Mouse (Mus musculus) midbrain, embryonic 10.5 days (tissue): ENCODE results near the gene Coasy. TPM values are rescaled to one million over a fixed set of nuclear protein-coding genes. Genes with fewer than 3 reads are reported as not detected.
"Not testable (repeated sequence)": the region's sequence is repeated elsewhere in the genome, so short reads cannot be mapped to it uniquely, and the experiment has no call there.

Experiments used
- DNase-seq: peaks from one replicate; pipeline ENCODE4 v3.0.0-alpha.2; 2017; ENCODE audit warnings: low spot score
- H3K27ac ChIP-seq: fragments of 300-500 bp; sonication (generic); replicated peaks from 2 replicates; pipeline ENCODE4 v1.5.1; 2016; ENCODE audit warnings: mild to moderate bottlenecking
- H3K27me3 ChIP-seq: fragments of 300-500 bp; sonication (generic); 2 replicates; pipeline ENCODE4 v1.6.1; 2016; ENCODE audit warnings: low read depth, mild to moderate bottlenecking; ENCODE audit not compliant: poor library complexity, severe bottlenecking
- H3K36me3 ChIP-seq: fragments of 300-500 bp; sonication (generic); 2 replicates; pipeline ENCODE4 v1.6.1; 2016; ENCODE audit warnings: mild to moderate bottlenecking, moderate library complexity
- H3K4me1 ChIP-seq: fragments of 300-500 bp; sonication (generic); 2 replicates; pipeline ENCODE4 v1.6.1; 2016
- H3K4me3 ChIP-seq: fragments of 300-500 bp; sonication (generic); 2 replicates; pipeline ENCODE4 v1.5.1; 2016; ENCODE audit warnings: mild to moderate bottlenecking, moderate library complexity
- H3K9me3 ChIP-seq: fragments of 300-500 bp; sonication (generic); replicated peaks from 2 replicates; pipeline ENCODE4 v1.6.1; 2016; ENCODE audit warnings: mild to moderate bottlenecking
- WGBS: fragments of 180-500 bp; shearing (Covaris S2); methylation state at CpG from one replicate; pipeline ENCODE4 v1.1.7; 2016; 5-methylcytosine and 5-hydroxymethylcytosine counted together
- polyA plus RNA-seq: library from polyadenylated mRNA; unstranded; fragments of >200 nt; fragmentation: Nextera tagmentation; extraction: Ambion mirVana; gene quantifications from 2 replicates; pipeline ENCODE4 v1.2.1, GENCODE M21; 2016

The Coasy gene
- polyA plus RNA-seq, 1 experiment from 2014 or later, result 57.5 TPM

DNA sequence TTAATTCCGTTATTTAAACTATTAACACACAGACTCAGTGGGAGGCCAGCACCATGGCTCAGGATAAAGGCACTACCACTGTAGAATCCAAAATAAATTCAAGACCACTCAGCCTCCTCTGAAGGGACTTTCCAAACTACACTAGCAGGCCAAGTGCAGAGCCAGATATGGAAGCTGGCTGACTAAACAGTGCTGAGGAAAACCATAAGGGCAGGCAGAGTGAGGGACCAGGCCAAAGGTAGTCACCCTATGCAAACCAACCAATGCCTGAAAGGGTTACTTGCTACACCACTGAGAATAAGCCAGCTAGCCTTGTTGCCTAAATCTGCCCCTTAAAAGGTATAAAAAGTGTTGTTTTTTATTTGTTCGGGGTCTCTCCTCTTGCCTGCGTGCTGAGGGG, 29.8 kb downstream of the Coasy start:
- Histone ChIP-seq H3K27ac (no peak overlapping the region), H3K4me3 (no peak overlapping the region), H3K27me3 (no peaks in the 10 kb centered on the region), H3K36me3 (peaks cover 25% of the 10 kb centered on the region), H3K4me1 (peaks cover 10% of the 10 kb centered on the region; the same call in 1 of the 2 replicates), H3K9me3 (no peaks in the 10 kb centered on the region)
- DNase-seq, result no peak
- WGBS, result 91% methylated on average over 3 of the region's 3 CpGs

DNA sequence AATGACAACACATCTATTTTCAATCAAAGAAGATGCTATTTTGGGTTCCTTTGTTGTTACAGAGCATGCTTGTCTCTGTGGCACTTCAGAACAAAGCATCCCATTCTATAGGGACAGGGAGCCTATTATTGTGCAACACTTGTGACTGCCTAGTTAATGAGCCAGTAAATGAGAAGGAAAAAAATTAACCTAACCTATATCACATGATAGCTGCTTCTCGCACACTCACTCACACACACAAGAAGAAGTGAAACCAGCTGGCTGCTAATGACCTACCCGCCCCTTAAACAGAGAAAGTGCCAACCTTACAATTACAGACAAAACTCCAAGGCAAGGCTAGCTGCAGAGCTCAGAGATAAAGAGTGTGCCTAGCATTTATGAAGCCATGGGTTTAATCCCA, 33.2 kb downstream of the Coasy start:
- Histone ChIP-seq H3K27me3 (no peaks in the 10 kb centered on the region), H3K4me3 (no peak overlapping the region), H3K4me1 (peaks cover 30% of the 10 kb centered on the region), H3K36me3 (peaks cover 28% of the 10 kb centered on the region), H3K9me3 (no peaks in the 10 kb centered on the region), H3K27ac (no peak overlapping the region)
- DNase-seq, result no peak
- 84% methylated on average over 2 of the region's 2 CpGs for WGBS

DNA sequence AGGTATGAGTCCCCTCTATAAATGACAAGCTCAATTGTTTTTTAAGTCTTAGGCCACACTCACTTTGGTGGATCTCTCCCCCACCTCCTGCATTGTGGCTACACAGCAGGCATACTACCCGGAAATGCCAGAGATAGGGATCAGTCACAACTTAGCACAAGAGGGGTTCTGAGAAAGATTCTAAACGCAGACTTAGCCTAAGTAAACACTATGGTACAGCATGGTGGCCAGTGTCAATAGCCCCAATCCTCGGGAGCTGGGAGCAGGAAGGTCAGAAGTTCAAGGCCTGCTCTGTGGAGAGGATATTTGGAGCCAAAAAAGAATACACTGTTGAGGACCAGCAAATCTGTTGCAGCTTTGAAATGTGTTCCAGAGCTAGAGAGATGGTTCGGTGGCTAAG, 35.7 kb downstream of the Coasy start:
- no peak overlapping the region for H3K27ac ChIP-seq
- peak overlapping the region; percentile 96 for H3K4me3 ChIP-seq
- no peak for DNase-seq
- WGBS, result 57% methylated on average over 4 of the region's 4 CpGs
- H3K4me1 ChIP-seq, result peaks cover 40% of the 10 kb centered on the region
- H3K36me3 ChIP-seq, result peaks cover 38% of the 10 kb centered on the region
- no peaks in the 10 kb centered on the region for H3K9me3 ChIP-seq
- H3K27me3 ChIP-seq, result no peaks in the 10 kb centered on the region

DNA sequence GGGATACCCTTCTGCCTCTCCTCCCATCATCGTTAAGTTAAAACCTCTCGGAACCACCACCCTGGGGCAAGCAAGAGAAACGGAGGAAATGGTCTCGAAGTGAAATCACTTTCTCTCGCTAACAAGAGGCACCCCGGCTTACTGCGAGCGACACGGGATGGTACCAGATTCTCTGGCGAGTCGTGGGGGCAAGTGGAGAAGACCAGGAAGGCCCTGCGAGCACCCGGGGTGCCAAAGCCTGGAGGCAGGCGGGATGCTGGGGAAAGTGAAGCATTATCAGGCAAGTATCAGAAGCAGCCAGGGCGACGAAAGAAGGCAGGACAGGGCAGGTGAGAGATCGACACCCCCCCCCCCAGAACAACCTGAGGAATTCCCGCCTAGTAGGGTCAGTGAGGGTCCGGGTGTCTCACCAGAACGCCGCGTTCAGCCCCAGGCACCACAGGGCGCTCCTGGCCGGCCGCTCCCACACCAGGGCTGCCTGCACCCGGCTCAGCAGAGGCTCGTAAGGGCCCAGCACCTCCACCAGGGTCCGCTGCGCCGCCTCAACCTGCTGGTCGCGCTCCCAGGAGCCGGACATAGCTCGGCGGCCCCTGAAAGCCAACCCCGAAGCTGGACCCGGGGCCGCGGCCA, 36.9 kb downstream of the Coasy start:
- no peak for DNase-seq
- 1% methylated on average over 39 of the region's 39 CpGs for WGBS
- Histone ChIP-seq H3K36me3 (peaks cover 43% of the 10 kb centered on the region), H3K4me3 (peak overlapping the region; percentile 96), H3K9me3 (no peaks in the 10 kb centered on the region), H3K27ac (peak overlapping the region; percentile 95), H3K4me1 (peaks cover 40% of the 10 kb centered on the region), H3K27me3 (no peaks in the 10 kb centered on the region)

DNA sequence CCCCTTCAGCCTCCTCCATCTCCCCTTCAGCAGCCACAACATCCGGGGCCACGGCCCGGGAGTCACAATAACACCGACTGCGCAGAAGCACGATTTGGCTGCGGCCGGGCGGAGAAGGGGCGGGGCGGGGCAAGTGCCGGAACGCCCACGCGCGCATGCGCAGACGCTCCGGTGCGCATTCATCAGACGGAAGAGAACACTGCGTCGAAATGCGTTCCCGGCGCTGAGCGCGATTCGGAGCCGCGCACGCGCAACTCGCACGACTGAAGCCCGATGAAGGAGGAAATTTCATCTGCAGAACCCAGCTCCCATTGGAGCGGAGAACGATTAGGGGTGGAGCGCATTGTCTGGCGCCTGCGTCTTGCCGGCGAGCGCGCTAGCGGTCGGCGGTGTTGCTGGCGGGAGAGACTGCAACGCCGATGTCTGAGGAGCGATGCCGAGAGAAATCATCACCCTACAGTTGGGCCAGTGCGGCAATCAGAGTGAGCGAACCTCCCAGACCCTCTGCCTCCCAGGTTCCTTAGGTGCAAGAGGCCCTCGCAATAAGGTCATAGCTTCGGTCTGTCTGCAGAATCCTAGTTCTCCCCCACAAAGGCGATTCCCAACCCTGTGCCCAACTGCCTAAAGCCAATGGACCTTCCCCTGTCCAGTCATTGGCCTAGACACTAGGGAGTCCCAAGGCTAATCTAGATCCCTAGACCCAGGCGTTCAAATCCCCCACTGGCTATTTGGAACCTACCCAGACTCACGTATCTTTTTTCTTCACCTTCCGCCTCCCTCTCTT, 37.6 kb downstream of the Coasy start, which contains the start of the genes Retreg3 and Tubg1:
TSS of gene Retreg3 (minus strand) at position 133 of the 784 bp plus-strand sequence.
TSS of gene Tubg1 (plus strand) at position 178 of the 784 bp plus-strand sequence.
- peak within 1 kb of the TSS; percentile 95 for H3K27ac ChIP-seq
- no peaks in the 10 kb centered on the region for H3K9me3 ChIP-seq
- H3K36me3 ChIP-seq, result peaks cover 50% of the 10 kb centered on the region
- no peaks in the 10 kb centered on the region for H3K27me3 ChIP-seq
- DNase-seq, result peak; percentile 100
- peaks cover 40% of the 10 kb centered on the region for H3K4me1 ChIP-seq
- under 1% methylated on average over 61 of the region's 61 CpGs for WGBS
- peak within 1 kb of the TSS; percentile 96 for H3K4me3 ChIP-seq

DNA sequence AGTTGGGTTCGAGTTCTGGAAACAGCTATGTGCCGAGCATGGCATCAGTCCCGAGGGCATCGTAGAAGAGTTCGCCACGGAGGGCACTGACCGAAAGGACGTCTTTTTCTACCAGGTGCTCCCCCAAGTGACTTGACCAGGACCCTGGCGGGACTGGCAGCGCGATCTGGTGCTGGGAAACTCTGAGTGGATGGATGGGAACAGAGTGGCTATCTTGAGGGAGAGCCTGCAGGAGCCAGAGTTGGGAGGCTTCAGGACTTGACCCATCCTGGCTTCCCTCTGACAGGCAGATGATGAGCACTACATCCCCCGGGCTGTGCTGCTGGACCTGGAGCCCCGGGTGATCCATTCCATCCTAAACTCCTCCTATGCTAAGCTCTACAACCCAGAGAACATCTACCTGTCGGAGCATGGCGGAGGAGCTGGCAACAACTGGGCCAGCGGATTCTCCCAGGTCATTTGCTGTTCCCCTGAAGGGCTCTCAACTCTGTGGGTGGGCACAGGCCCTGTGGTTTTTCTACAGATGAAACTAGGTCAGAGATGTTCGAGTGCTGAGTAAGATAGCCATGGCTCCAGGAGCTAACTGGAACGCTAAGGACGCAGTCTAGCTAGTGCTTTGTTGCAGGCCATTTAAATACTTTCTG, 38.3 kb downstream of the Coasy start:
- peak overlapping the region; percentile 95 for H3K27ac ChIP-seq
- 31% methylated on average over 19 of the region's 19 CpGs for WGBS
- H3K4me3 ChIP-seq, result peak overlapping the region; percentile 96
- H3K9me3 ChIP-seq, result no peaks in the 10 kb centered on the region
- peaks cover 56% of the 10 kb centered on the region for H3K36me3 ChIP-seq
- DNase-seq, result no peak
- H3K4me1 ChIP-seq, result peaks cover 38% of the 10 kb centered on the region
- no peaks in the 10 kb centered on the region for H3K27me3 ChIP-seq

DNA sequence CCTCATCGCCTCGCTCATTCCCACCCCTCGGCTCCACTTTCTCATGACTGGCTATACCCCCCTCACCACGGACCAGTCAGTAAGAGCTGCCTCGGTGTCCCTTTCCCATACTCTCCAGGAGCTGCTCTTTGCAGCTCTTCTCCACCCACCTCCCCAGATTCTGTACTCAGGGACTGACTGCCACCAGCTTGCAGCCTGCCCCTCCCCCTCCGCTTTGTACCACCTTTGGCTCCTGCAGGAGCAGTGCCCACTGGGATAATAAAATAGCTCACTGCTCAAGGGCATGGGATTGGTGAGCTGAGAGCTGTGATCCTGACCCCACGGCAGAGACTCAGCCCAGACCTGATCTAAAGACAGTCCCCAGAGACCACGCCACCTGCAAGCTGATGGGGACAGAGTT, 42.1 kb downstream of the Coasy start:
- Histone ChIP-seq H3K9me3 (peaks cover 10% of the 10 kb centered on the region; the same call in 1 of the 2 replicates), H3K36me3 (peaks cover 62% of the 10 kb centered on the region), H3K4me1 (peaks cover 15% of the 10 kb centered on the region)
- not testable (repeated sequence) for H3K4me3 ChIP-seq, H3K27me3 ChIP-seq, H3K27ac ChIP-seq, DNase-seq
- 98% methylated on average over 8 of the region's 8 CpGs for WGBS

DNA sequence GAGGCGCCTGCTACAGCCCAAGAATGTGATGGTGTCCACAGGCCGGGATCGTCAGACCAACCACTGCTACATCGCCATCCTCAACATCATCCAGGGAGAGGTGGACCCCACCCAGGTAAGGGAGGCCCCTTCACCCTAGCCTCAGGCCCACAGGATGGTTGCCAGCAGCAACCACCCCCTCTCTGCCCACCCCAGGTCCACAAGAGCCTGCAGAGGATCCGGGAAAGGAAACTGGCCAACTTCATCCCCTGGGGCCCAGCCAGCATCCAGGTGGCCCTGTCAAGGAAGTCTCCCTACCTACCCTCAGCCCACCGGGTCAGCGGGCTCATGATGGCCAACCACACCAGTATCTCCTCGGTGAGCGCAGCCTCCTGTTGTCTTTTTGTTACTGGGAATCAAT, 42.6 kb downstream of the Coasy start:
- peaks cover 10% of the 10 kb centered on the region; the same call in 1 of the 2 replicates for H3K9me3 ChIP-seq
- peaks cover 62% of the 10 kb centered on the region for H3K36me3 ChIP-seq
- not testable (repeated sequence) for H3K4me3 ChIP-seq, H3K27ac ChIP-seq, DNase-seq, H3K27me3 ChIP-seq
- peaks cover 15% of the 10 kb centered on the region for H3K4me1 ChIP-seq
- WGBS, result 94% methylated on average over 9 of the region's 9 CpGs

DNA sequence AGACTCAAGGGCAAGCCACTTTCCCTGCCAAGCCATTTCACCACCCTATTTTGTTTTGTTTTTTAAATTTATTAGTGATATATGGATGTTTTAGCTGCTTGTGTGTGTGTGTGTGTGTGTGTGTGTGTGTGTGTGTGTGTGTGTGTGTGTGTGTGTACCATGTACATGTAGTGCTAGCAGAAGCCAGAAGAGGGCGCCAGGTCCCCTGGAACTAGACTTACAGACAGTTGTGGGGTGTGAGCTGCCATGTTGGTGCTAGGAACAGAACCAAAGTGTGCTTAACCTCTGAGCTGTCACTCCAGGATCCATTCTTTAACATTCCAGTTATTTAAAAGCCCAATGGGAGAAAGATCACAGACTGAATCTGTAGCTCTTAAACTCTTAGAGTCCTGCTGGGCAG, 44.7 kb downstream of the Coasy start:
- Histone ChIP-seq H3K4me3 (no peak overlapping the region), H3K9me3 (peaks cover 14% of the 10 kb centered on the region; the same call in 1 of the 2 replicates), H3K4me1 (no peaks in the 10 kb centered on the region), H3K27me3 (no peaks in the 10 kb centered on the region), H3K27ac (no peak overlapping the region), H3K36me3 (peaks cover 54% of the 10 kb centered on the region)
- no peak for DNase-seq
- 95% methylated on average over 1 of the region's 1 CpGs for WGBS

DNA sequence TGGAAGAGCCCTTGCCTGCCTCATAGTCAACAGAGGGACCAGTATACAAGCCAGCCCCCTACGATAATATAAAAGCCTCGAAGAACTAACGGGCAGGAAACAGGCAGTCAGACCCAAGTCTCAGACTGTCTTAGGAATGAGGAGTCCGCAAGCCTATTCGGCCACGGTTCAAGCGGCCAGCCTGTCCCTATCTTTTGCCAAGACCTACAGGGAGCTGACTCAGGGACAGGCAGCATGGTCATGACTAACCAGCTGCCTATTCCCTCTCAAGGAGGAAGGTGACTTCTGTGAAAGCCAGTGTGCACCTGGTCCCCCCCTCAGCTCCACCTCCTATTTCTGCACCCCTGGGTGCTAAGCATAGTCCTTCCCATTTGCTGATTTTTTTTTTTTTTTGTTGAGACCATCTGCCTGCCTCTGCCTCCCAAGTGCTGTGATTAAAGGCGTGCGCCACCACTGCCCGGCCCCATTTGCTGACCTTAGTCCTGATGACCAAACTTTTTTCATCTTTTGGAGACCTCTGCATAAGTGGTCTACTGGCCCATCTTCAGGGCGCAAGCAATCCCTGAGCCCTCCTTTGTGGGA, 46.7 kb downstream of the Coasy start:
- WGBS, result 84% methylated on average over 11 of the region's 11 CpGs
- H3K36me3 ChIP-seq, result peaks cover 34% of the 10 kb centered on the region
- no peak overlapping the region for H3K4me3 ChIP-seq
- no peaks in the 10 kb centered on the region for H3K27me3 ChIP-seq
- no peak for DNase-seq
- H3K9me3 ChIP-seq, result peaks cover 14% of the 10 kb centered on the region; the same call in 1 of the 2 replicates
- no peak overlapping the region for H3K27ac ChIP-seq
- no peaks in the 10 kb centered on the region for H3K4me1 ChIP-seq

DNA sequence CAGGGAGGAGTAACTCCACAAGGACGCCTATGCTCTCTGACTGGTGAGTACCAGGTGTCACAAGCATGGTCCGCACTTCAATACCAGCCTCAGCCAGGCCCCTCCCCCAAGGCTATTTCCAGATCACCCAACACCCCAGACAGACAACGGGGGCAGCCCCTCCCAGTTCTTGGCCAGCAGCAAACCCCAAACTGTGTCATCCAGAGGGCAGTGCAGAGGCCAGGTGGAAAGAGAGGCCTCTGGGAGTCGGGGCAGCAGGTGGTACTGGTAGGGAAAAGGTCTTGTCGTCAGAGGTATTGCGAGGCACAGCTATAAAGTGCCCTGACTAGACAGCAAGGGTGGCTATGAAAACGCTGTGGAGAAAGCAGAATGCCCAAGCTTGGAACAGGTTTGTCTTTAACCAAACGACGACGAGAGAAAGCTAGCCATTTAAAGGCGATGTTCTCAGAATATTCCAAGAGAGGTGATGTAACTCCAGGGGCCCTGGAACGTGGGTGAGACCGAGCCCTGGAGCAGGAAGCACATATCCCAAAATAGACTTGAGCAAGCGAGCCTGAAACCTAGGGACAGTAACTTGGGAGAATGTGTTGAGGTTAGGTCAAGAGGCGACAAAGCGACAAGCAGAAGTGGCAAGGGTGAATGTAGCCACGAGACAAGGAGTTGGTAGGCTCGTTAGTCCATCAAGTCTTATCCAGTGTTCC, 47.8 kb downstream of the Coasy start:
- no peak overlapping the region for H3K4me3 ChIP-seq
- no peak for DNase-seq
- H3K4me1 ChIP-seq, result no peaks in the 10 kb centered on the region
- 58% methylated on average over 18 of the region's 18 CpGs for WGBS
- H3K27me3 ChIP-seq, result no peaks in the 10 kb centered on the region
- peaks cover 14% of the 10 kb centered on the region; the same call in 1 of the 2 replicates for H3K9me3 ChIP-seq
- H3K36me3 ChIP-seq, result peaks cover 23% of the 10 kb centered on the region
- no peak overlapping the region for H3K27ac ChIP-seq

DNA sequence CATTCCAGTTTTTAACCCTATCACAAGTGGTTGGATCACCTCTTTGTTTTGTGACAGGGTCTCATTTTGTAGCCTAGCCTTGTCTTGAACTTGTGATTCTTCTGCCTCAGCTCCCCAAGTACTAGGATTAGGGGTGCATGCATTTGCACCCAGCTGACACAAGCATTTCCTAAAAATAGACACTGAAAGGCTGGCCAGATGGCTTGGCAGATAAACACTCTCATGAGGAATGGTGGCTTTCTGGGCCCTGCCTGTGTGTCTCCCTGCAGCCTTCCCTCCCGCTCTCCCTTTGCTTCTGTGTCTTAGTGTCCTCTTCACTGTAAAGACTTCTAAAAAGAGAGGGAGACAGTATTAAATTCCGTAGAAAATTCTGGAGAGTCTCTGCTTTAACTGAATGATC, 48.8 kb downstream of the Coasy start:
- Histone ChIP-seq H3K27me3 (no peaks in the 10 kb centered on the region), H3K36me3 (peaks cover 14% of the 10 kb centered on the region), H3K27ac (no peak overlapping the region), H3K9me3 (peaks cover 14% of the 10 kb centered on the region; the same call in 1 of the 2 replicates), H3K4me3 (no peak overlapping the region), H3K4me1 (no peaks in the 10 kb centered on the region)
- DNase-seq, result no peak
- WGBS, result 96% methylated on average over 2 of the region's 2 CpGs
